Mouse (Mus musculus) left cerebral cortex, adult 18-20 months (tissue): ENCODE results near the gene Ttyh1. TPM values are rescaled to one million over a fixed set of nuclear protein-coding genes. Genes with fewer than 3 reads are reported as not detected.
"Not testable (repeated sequence)": the region's sequence is repeated elsewhere in the genome, so short reads cannot be mapped to it uniquely, and the experiment has no call there.

Experiments used
- DNase-seq, 2 experiments: peaks; one replicate each; pipeline ENCODE4 v3.0.0; 2021 to 2022; ENCODE audit warnings: low spot score in 2 of 2, mixed read lengths in 1 of 2
- total RNA-seq, 2 experiments: library from RNA; stranded (reverse); gene quantifications; 2 replicates each; pipeline ENCODE4 v1.2.3; 2021

Gene Ttyh1
- total RNA-seq, 2 experiments from 2014 or later: 597 TPM

GRCm38 (mm10) chr7:4141648-4142325, 22.6 kb downstream of the Ttyh1 start:
- DNase-seq: no peak

- DNase-seq: no peak
Observed at GRCm38 (mm10) chr7:4142796-4143445, 23.7 kb downstream of the Ttyh1 start.

GRCm38 (mm10) chr7:4143506-4143905, 24.3 kb downstream of the Ttyh1 start:
- no peak for DNase-seq

GRCm38 (mm10) chr7:4144046-4144445, 24.8 kb downstream of the Ttyh1 start:
- DNase-seq: no peak

- no peak for DNase-seq
Observed at GRCm38 (mm10) chr7:4144766-4145551, 25.8 kb downstream of the Ttyh1 start.

GRCm38 (mm10) chr7:4145552-4146190, 26.5 kb downstream of the Ttyh1 start:
- DNase-seq: peak; percentile 61 to 64

GRCm38 (mm10) chr7:4146241-4147180, 27.3 kb downstream of the Ttyh1 start:
- no peak for DNase-seq

- no peak for DNase-seq
Observed at GRCm38 (mm10) chr7:4147371-4147770, 28.2 kb downstream of the Ttyh1 start.

GRCm38 (mm10) chr7:4147836-4148235, 28.6 kb downstream of the Ttyh1 start:
- DNase-seq: no peak

- DNase-seq: no peak
Observed at GRCm38 (mm10) chr7:4148341-4149208, 29.4 kb downstream of the Ttyh1 start.

- peak; percentile 80 to 88 for DNase-seq
Observed at GRCm38 (mm10) chr7:4149209-4150054, 30.2 kb downstream of the Ttyh1 start.

- no peak for DNase-seq
Observed at GRCm38 (mm10) chr7:4150059-4150541, 30.9 kb downstream of the Ttyh1 start, which contains the start of gene Leng9. TSS of gene Leng9 (minus strand) at chr7:4150374.

- DNase-seq: peak in 1 of 2 experiments; percentile 43
Observed at GRCm38 (mm10) chr7:4150811-4151221, 31.6 kb downstream of the Ttyh1 start.

GRCm38 (mm10) chr7:4151241-4151640, 32.0 kb downstream of the Ttyh1 start:
- no peak for DNase-seq

GRCm38 (mm10) chr7:4154356-4154755, 35.1 kb downstream of the Ttyh1 start:
- no peak for DNase-seq

- DNase-seq: no peak
Observed at GRCm38 (mm10) chr7:4154976-4155375, 35.8 kb downstream of the Ttyh1 start.

- not testable (repeated sequence) for DNase-seq
Observed at GRCm38 (mm10) chr7:4161596-4161995, 42.4 kb downstream of the Ttyh1 start.

- DNase-seq: no peak
Observed at GRCm38 (mm10) chr7:4163571-4164072, 44.4 kb downstream of the Ttyh1 start.
